Mouse (Mus musculus) WW6 (cell line): ENCODE measurements around the gene Ubiad1.

Experiments used
- DNase-seq: peaks from one replicate; pipeline ENCODE4 v3.0.0-alpha.2; 2013; ENCODE audit warnings: low read depth, low spot score

The Ubiad1 gene

GRCm38 (mm10) chr4:148404748-148405147 is 39.8 kb downstream of the Ubiad1 start:
- DNase-seq, result no peak

GRCm38 (mm10) chr4:148403402-148403801 is 41.2 kb downstream of the Ubiad1 start:
- no peak for DNase-seq

DNA sequence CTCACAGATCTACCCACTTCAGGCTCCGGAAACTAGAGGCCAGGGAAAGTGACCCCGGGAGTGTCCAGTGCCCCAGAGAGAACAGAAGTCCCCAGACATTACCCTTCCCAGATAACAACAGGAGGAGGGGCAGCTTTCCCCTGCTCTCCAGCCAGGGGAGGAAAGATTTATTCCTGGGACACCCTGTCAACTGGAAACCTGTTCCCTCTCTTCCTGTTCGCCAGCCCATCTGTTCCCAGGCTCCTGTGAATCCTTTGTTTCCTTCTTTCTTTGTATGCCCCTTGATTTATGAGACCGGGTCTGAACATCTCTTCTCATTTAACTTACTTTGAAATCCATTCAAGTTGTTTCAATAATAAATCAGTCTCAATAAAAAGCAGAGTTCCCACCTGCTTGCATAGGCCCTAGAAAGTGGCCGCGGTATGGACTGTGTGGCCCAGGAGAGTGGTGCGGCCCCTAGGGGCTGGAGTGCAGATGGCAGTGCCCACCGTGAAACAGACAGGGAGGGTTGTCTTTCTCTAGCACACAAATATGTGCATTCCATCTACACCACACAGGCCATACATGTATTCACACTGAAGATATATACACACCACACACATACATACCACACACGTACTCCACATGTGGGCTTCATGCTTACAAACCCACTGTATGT is 45.0 kb downstream of the Ubiad1 start:
- DNase-seq, result no peak

DNA sequence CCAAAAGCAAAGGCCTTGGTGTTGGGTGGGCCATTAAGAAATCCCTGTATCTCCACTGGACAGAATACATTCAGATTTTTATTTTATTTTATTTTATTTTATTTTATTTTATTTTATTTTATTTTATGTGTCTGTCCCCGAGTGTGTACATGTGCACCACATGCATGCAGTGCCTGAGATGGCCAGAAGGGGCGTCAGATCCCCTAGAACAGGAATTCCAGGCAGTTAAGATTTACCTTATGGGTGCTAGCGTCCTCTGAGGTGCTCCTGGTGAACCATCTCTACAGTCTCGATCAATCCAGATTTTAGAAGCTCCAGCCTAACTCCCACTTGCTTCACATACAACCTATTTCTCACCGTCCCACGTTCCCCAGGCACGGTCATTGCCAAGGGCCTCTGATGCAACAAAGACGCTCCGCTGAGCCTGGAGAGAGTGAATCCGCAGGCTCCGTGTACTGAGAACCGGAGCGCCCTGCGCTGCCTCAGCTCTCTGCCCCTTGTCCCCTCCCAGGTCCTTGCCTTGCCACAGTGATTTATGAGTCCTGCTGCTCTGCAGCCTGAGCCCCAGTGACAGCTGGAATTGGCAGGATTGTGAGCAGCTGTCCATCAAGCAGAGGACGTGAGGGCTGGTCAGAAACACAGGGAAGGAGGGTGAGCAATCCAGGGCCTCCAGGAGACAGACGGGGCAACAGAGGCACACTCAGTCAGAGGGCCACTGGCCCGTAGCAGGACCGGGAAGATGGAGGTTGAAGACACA is 46.9 kb downstream of the Ubiad1 start:
- DNase-seq, result no peak

DNA sequence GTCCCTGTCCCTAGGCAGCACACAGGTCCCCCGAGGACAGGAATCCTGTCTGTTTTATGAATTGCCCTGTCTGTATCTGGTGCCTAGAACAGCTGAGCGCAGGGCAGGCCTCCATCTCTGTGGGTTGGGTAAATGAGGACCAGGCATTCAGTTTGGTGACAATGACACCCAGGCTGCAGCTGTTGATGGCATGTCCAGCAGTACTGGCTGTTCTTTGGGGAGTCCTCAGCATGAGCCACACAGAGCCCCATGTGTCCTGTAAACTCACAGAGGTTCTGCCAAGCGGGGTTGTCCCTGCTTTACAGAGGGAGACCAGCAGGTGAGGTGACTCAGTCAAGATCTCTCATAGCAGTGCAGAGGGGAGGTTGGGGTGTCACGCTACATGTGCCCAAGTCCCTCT is 47.5 kb downstream of the Ubiad1 start:
- DNase-seq, result no peak

GRCm38 (mm10) chr4:148395875-148396274 is 48.7 kb downstream of the Ubiad1 start:
- no peak for DNase-seq

- no peak for DNase-seq
Observed at GRCm38 (mm10) chr4:148395198-148395597, 49.4 kb downstream of the Ubiad1 start.

DNA sequence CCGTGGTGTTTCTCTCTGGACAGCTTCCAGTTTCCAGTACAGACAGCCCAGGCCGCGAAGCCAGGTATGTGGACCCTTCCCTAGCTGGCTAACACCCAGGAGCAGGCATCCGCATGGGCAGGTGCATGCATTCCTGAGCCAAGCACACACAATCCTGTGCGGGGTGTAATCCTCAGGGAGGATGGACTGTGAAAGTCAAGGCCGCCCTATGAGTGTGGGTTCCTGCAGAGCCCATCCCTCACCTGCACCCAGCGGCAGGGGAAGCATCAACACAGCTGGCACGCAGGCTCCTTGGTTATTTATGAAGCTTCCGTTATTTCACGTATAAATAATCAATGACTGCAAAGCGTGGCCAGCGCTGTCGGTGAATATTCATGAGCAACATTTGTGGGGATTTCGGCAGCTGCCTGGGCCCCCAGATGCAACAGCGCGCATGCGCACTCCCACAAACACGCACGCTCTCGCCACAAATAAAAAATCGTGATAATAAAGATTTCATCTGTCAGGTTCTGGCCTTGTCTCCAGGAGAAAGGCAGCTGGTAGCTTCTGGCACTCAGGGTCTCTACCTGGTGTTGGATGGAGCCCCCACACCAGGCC is 52.8 kb downstream of the Ubiad1 start:
- no peak for DNase-seq

GRCm38 (mm10) chr4:148389635-148390034 is 54.9 kb downstream of the Ubiad1 start:
- no peak for DNase-seq

GRCm38 (mm10) chr4:148389047-148389446 is 55.5 kb downstream of the Ubiad1 start:
- DNase-seq, result no peak

DNA sequence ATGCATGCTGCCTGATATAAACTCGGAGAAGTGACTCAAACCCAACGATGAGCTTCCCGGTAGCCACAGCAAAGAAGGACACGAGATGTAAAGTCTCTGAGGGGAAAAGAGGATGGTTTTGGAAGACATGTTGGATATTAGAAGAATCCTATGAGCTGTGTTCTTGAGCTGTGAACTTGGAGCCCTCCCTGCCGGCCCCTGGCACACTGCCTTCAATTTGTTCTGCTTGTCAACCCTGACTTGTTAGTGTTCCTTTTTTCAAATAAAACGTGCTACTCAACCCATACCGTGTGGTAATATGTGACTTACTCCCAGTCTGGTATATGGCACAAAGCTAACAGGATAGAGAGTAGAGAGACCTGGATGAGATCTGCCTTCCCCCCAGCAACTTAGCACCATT is 59.3 kb downstream of the Ubiad1 start:
- DNase-seq, result no peak
